Mouse (Mus musculus) layer of hippocampus, postnatal 10 days (tissue): ENCODE data around the gene 9930022D16Rik. TPM values are rescaled to one million over a fixed set of nuclear protein-coding genes. Genes with fewer than 3 reads are reported as not detected.

Experiments used
- DNase-seq, 2 experiments: peaks; one replicate each; pipeline ENCODE4 v3.0.0; 2021; ENCODE audit warnings: low spot score in 2 of 2
- microRNA-seq, 2 experiments: library from miRNA; unstranded; fragments of <30 nt; microRNA quantifications; one replicate each; pipeline ENCODE4 v1.2.0; 2021
- total RNA-seq, 2 experiments: library from RNA; stranded (reverse); gene quantifications; 2 replicates each; pipeline ENCODE4 v1.2.3; 2021

The 9930022D16Rik gene
- total RNA-seq, 2 experiments from 2014 or later = not detected

DNA sequence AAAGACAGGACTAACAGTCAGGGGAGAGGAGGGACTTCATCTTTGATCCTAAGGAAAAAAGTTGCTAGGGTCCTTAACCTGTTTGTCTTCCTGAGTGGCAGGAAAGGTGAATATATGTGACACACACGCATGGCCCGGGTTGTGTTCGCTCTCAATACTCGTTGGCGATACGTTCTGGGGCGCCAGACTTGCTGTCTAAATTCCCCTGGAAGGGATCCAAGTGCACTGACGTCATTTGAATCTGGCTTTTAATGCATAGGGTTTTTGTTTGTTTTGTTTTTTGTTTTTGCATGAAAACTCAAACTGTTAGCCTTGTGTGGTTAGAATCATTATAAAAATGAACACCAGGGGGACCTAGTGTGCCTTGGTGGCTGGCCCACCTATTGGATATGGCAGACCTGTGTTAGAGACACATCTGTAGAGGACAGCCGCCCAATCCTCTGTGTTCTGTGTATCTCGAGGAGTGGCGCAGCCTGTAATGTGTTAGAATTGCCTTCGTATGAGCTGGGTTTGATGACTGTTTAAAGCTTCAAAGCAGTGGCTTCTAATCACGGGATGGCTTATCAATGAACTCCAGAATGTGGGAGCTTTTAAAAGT is 31.8 kb downstream of the 9930022D16Rik start:
- peak in 1 of 2 experiments; percentile 22 for DNase-seq

DNA sequence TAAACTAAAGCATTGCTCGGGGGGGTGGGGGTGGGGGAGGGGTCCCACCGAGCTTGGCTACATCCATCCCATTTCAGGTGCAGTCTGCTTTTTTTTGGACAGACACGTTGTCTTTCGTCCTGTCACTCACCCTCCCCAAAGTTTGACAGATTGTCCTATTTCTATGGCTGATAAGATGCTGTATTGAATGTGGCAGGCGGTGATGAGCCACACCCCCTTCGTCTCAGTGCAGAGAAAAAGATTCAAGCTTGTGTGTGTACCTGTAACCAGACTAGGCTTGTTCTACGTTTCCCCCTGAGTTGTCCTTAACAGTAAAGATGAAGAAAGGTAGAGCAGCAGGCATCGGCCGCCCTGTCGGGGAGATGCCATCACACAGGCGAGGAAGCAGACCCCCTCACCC is 37.5 kb downstream of the 9930022D16Rik start:
- no peak for DNase-seq

- DNase-seq = no peak
These were observed 42.5 kb downstream of the 9930022D16Rik start for GRCm38 (mm10) chr11:109456261-109456660.

DNA sequence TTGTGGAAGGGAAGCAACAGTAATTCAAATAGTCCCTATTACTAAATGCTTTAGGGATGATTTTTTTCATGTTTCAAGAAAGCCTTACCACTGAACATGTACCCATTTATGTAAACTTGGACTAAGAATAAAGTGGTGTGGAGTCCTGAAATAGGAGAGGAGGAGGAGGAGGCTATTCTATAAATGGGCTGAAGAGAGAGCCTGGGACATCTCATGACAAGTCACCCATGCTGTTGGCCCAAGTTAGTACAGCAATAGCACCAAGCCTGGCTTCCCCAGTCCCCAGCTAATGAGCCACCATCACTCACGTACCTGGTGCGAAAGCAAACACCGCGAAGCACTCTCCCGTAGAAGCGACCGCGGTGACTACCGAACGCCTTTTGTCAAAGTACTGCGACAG is 44.4 kb downstream of the 9930022D16Rik start:
- DNase-seq = no peak

DNA sequence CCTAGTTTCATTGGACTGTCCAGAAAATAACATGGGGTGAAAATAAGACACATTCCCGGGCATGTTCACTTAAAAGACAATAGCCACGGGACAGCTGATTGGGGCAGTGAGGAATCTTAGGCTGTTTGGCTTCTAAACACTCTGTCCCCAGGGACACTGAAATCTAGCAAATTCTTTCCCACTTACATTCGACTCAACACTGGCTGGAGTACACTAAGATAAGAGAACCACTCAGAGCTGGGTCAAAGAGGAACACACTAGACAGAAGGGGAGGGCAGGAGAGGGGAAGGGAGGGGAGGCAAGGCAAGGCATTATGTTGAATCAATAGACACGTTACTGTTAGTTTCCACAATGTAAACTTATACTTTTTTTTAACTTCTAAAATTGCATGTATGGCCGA is 46.9 kb downstream of the 9930022D16Rik start:
- DNase-seq = no peak

GRCm38 (mm10) chr11:109465068-109465467 is 51.4 kb downstream of the 9930022D16Rik start:
- DNase-seq = no peak

GRCm38 (mm10) chr11:109466987-109467386 is 53.3 kb downstream of the 9930022D16Rik start:
- DNase-seq = no peak

GRCm38 (mm10) chr11:109468133-109468532 is 54.4 kb downstream of the 9930022D16Rik start:
- no peak for DNase-seq

Small RNAs within 50 kb of the gene (microRNA-seq; reads per million reads assigned to microRNA genes)
- 0 reads per million in 2 experiments for gene Gm25540

Other genes with a start within 250 kb of the 9930022D16Rik start
- gene Rgs9, start 115.8 kb upstream of the 9930022D16Rik start, total RNA-seq = 10 to 100 TPM; 20.8 to 23.9 TPM
- gene Gna13, start 51.1 kb upstream of the 9930022D16Rik start, total RNA-seq = 10 to 100 TPM; 58.9 to 61.5 TPM
- gene Amz2, start 12.0 kb downstream of the 9930022D16Rik start, total RNA-seq = 100 to 1,000 TPM; 104 to 111 TPM
- gene Arsg, start 59.5 kb downstream of the 9930022D16Rik start, total RNA-seq = 1 to 10 TPM; 6.6 to 9.1 TPM
- gene Slc16a6, start 59.7 kb downstream of the 9930022D16Rik start, total RNA-seq = 10 to 100 TPM; 11.4 to 14.9 TPM
- 10 to 100 TPM; 22.0 to 24.3 TPM for gene Wipi1, start 198.1 kb downstream of the 9930022D16Rik start, total RNA-seq
- 100 to 1,000 TPM; 414 to 447 TPM for gene Prkar1a, start 235.5 kb downstream of the 9930022D16Rik start, total RNA-seq